Comparison of ENCODE assay signal across 10 mouse cellular contexts in genomic region chr1:25826771-25827170, GRCm38 (mm10). TPM values are rescaled to one million over a fixed set of nuclear protein-coding genes. Genes with fewer than 3 reads are reported as not detected.
DNase-seq lines count a peak whose midpoint lies in the region; ATAC-seq lines count a peak whose summit lies in the region.
"Had no signal": no experiment of that assay in that cellular context is flagged by ENCODE, and none has a peak within 500 bp of the region (broad histone marks: within the 10 kb centered on the region; RNA-seq: fewer than 3 reads in every experiment).

No protein-coding gene starts in this region.

- no peaks in the 10 kb centered on the region for H3K27me3 ChIP-seq in forebrain, embryonic 12.5 days

- peak overlapping the region; percentile 67 for H3K4me2 ChIP-seq in forebrain, embryonic 12.5 days

- H3K4me3 ChIP-seq in forebrain, embryonic 12.5 days (replicated peaks) = no peak overlapping the region
- H3K4me3 ChIP-seq: erythroblast, embryonic 14.5 days had no signal

- no peak overlapping the region for H3K9ac ChIP-seq in forebrain, embryonic 12.5 days

- no peak overlapping the region for H3K27ac ChIP-seq in forebrain, embryonic 12.5 days

- no peaks in the 10 kb centered on the region for H3K9me3 ChIP-seq in forebrain, embryonic 12.5 days

- ATAC-seq in cerebellum, adult (ENCODE audit: insufficient number of reproducible peaks, low FRiP score, low TSS enrichment) = no peak
- no peak for ATAC-seq in forebrain, embryonic 12.5 days (ENCODE audit: low FRiP score)
- ATAC-seq in frontal cortex, adult (ENCODE audit: low TSS enrichment) = no peak

- WGBS in forebrain, embryonic 12.5 days = 11% methylated on average over 7 of the region's 7 CpGs

- H3K36me3 ChIP-seq in forebrain, embryonic 12.5 days (replicated peaks) = no peaks in the 10 kb centered on the region

- peaks cover 48% of the 10 kb centered on the region for H3K4me1 ChIP-seq in forebrain, embryonic 12.5 days

- DNase-seq in cerebellum, adult 11 months = peak; percentile 65
- peak; percentile 34 for DNase-seq in NIH3T3 (ENCODE audit: low read depth)
- DNase-seq in left cerebral cortex, postnatal 4 days = peak; percentile 70
- DNase-seq in right cerebral cortex, postnatal 25 days = peak; percentile 37
- no peak for DNase-seq in heart, postnatal 25 days (ENCODE audit: low spot score)

- intact Hi-C loops in left cerebral cortex, postnatal 4 days (cut with DNase I) = loop anchor here (5.0 to 10.0 kb wide), 4 partner anchors 212 to 1459 kb away; no protein-coding TSS in a partner anchor
- intact Hi-C loops in heart, postnatal 25 days (cut with DNase I) = no loop called here

RNA-seq across cellular contexts. Expression of gene Adgrb3, which starts 2.7 kb away (rescaled TPM):
- 16.8 and 18.0 TPM in 2 replicates for polyA plus RNA-seq in forebrain, embryonic 12.5 days (2016; fragmentation: Nextera tagmentation; extraction: Ambion mirVana)
- 100 to 1,000 TPM; 152 to 155 TPM for total RNA-seq in left cerebral cortex, postnatal 4 days (2021)
- not detected for total RNA-seq in heart, postnatal 25 days (2021)
- total RNA-seq: liver, adult 2 months had no signal
- polyA plus RNA-seq: erythroblast, embryonic 14.5 days; liver, adult 2 months had no signal

Comparison
In these comparisons a context has a peak if more than half of its experiments do, and no peak if none do; other contexts are left out.
1. RNA of gene Adgrb3, which starts 2.7 kb away (total RNA-seq): 152 to 155 TPM in left cerebral cortex, postnatal 4 days; not detected in heart, postnatal 25 days; every median in the first group is over 100 times any median in the second.